Mouse (Mus musculus): ENCODE data around the gene Ccng2. TPM values are rescaled to one million over a fixed set of nuclear protein-coding genes. Genes with fewer than 3 reads are reported as not detected.

The Ccng2 gene
- polyA plus RNA-seq (2012; rRNA removed), result 6.9 and 8.2 TPM in 2 replicates
- polyA plus RNA-seq (2014; fragmentation: Nextera tagmentation; extraction: Ambion mirVana), result 14.6 and 15.8 TPM in 2 replicates

GRCm38 (mm10) chr5:93266883-93267704, at the start of gene Ccng2:
Ccng2 (plus strand) TSS chr5:93267257.
- ATAC-seq (ENCODE audit: insufficient read depth), result peak; percentile 92
- under 1% methylated on average over 54 of the region's 54 CpGs for WGBS (ENCODE audit: insufficient replicate concordance)
- H3K4me1 ChIP-seq (replicated peaks; ENCODE audit: control insufficient read depth in 2 of 2, insufficient read depth in 2 of 2, low read length in 1 of 2), result peaks cover 4 to 21% of the 10 kb centered on the region in 2 experiments; a peak in 3 of 4 replicates

GRCm38 (mm10) chr5:93218375-93218774, 48.7 kb upstream of the Ccng2 start:
- ATAC-seq (ENCODE audit: insufficient read depth) (no peak), DNase-seq (ENCODE audit: low read depth in 3 of 3, low spot score in 3 of 3) (no peak)
- WGBS (ENCODE audit: insufficient replicate concordance), result 70% methylated on average over 3 of the region's 3 CpGs
- no peak for TF ChIP-seq CTCF (IDR thresholded peaks at IDR 0.05; ENCODE audit: low read depth)
- TF ChIP-seq EP300 (IDR thresholded peaks at IDR 0.05; ENCODE audit: low read depth), result no peak
- Histone ChIP-seq H3K4me3 (ENCODE audit: insufficient read depth in 1 of 2, low read depth in 2 of 2, low read length in 2 of 2) (no peak overlapping the region), H3K27me3 (ENCODE audit: control insufficient read depth, insufficient read depth, low read length) (no peaks in the 10 kb centered on the region), H3K9ac (replicated peaks) (no peak overlapping the region), H3K36me3 (replicated peaks; ENCODE audit: control insufficient read depth, insufficient read depth, low read depth) (no peaks in the 10 kb centered on the region), H3K9me3 (ENCODE audit: control insufficient read depth, low read length) (no peaks in the 10 kb centered on the region), H3K4me2 (ENCODE audit: low read depth) (no peak overlapping the region), H3K27ac (no peak overlapping the region), H3K4me1 (replicated peaks; ENCODE audit: control insufficient read depth in 2 of 2, insufficient read depth in 2 of 2, low read length in 1 of 2) (no peaks in the 10 kb centered on the region)

More at GRCm38 (mm10) chr5:93266883-93267704, at the start of gene Ccng2:
- H3K36me3 ChIP-seq (replicated peaks; ENCODE audit: control insufficient read depth, insufficient read depth, low read depth), result peaks cover 5% of the 10 kb centered on the region
- H3K4me3 ChIP-seq (ENCODE audit: insufficient read depth in 1 of 2, low read depth in 2 of 2, low read length in 2 of 2), result peak within 1 kb of the TSS; percentile 68 to 93
- no peak for TF ChIP-seq CTCF (IDR thresholded peaks at IDR 0.05; ENCODE audit: low read depth)
- TF ChIP-seq EP300 (IDR thresholded peaks at IDR 0.05; ENCODE audit: low read depth), result no peak
- peak within 1 kb of the TSS; percentile 78 for H3K4me2 ChIP-seq (ENCODE audit: low read depth)
- H3K9ac ChIP-seq (replicated peaks), result peak within 1 kb of the TSS; percentile 66
- peak; percentile 87 to 94 (median 90) for DNase-seq (ENCODE audit: low read depth in 3 of 3, low spot score in 3 of 3)
- H3K27ac ChIP-seq, result peak within 1 kb of the TSS; percentile 47; the same call in 1 of the 2 replicates
- no peaks in the 10 kb centered on the region for H3K27me3 ChIP-seq (ENCODE audit: control insufficient read depth, insufficient read depth, low read length)
- H3K9me3 ChIP-seq (ENCODE audit: control insufficient read depth, low read length), result no peaks in the 10 kb centered on the region

- no peaks in the 10 kb centered on the region for H3K27me3 ChIP-seq (ENCODE audit: control insufficient read depth, insufficient read depth, low read length)
- peaks cover 0 to under 1% of the 10 kb centered on the region in 2 experiments; a peak in 2 of 4 replicates for H3K4me1 ChIP-seq (replicated peaks; ENCODE audit: control insufficient read depth in 2 of 2, insufficient read depth in 2 of 2, low read length in 1 of 2)
- H3K4me2 ChIP-seq (ENCODE audit: low read depth), result no peak overlapping the region
- no peak overlapping the region for H3K27ac ChIP-seq
- no peak overlapping the region for H3K9ac ChIP-seq (replicated peaks)
- DNase-seq (ENCODE audit: low read depth in 3 of 3, low spot score in 3 of 3), result no peak
- 50% methylated on average over 3 of the region's 3 CpGs for WGBS (ENCODE audit: insufficient replicate concordance)
- no peaks in the 10 kb centered on the region for H3K36me3 ChIP-seq (replicated peaks; ENCODE audit: control insufficient read depth, insufficient read depth, low read depth)
- ATAC-seq (ENCODE audit: insufficient read depth), result no peak
- TF ChIP-seq EP300 (IDR thresholded peaks at IDR 0.05; ENCODE audit: low read depth), result no peak
- TF ChIP-seq CTCF (IDR thresholded peaks at IDR 0.05; ENCODE audit: low read depth), result no peak
- H3K4me3 ChIP-seq (ENCODE audit: insufficient read depth in 1 of 2, low read depth in 2 of 2, low read length in 2 of 2), result no peak overlapping the region
- no peaks in the 10 kb centered on the region for H3K9me3 ChIP-seq (ENCODE audit: control insufficient read depth, low read length)
These were observed 45.4 kb upstream of the Ccng2 start for GRCm38 (mm10) chr5:93221661-93222060.

GRCm38 (mm10) chr5:93224549-93224948, 42.5 kb upstream of the Ccng2 start:
- WGBS (ENCODE audit: insufficient replicate concordance), result 69% methylated on average over 2 of the region's 2 CpGs
- no peak overlapping the region for H3K9ac ChIP-seq (replicated peaks)
- no peak overlapping the region for H3K4me2 ChIP-seq (ENCODE audit: low read depth)
- H3K27ac ChIP-seq, result no peak overlapping the region
- no peak for TF ChIP-seq CTCF (IDR thresholded peaks at IDR 0.05; ENCODE audit: low read depth)
- no peak for TF ChIP-seq EP300 (IDR thresholded peaks at IDR 0.05; ENCODE audit: low read depth)
- no peaks in the 10 kb centered on the region for H3K9me3 ChIP-seq (ENCODE audit: control insufficient read depth, low read length)
- no peak overlapping the region for H3K4me3 ChIP-seq (ENCODE audit: insufficient read depth in 1 of 2, low read depth in 2 of 2, low read length in 2 of 2)
- ATAC-seq (ENCODE audit: insufficient read depth), result no peak
- no peaks in the 10 kb centered on the region for H3K27me3 ChIP-seq (ENCODE audit: control insufficient read depth, insufficient read depth, low read length)
- DNase-seq (ENCODE audit: low read depth in 3 of 3, low spot score in 3 of 3), result no peak
- H3K36me3 ChIP-seq (replicated peaks; ENCODE audit: control insufficient read depth, insufficient read depth, low read depth), result no peaks in the 10 kb centered on the region
- peaks cover 11 to 13% of the 10 kb centered on the region in 2 experiments for H3K4me1 ChIP-seq (replicated peaks; ENCODE audit: control insufficient read depth in 2 of 2, insufficient read depth in 2 of 2, low read length in 1 of 2)

GRCm38 (mm10) chr5:93227157-93227556, 39.9 kb upstream of the Ccng2 start:
- no peak for TF ChIP-seq EP300 (IDR thresholded peaks at IDR 0.05; ENCODE audit: low read depth)
- no peak for TF ChIP-seq CTCF (IDR thresholded peaks at IDR 0.05; ENCODE audit: low read depth)
- Histone ChIP-seq H3K27me3 (ENCODE audit: control insufficient read depth, insufficient read depth, low read length) (no peaks in the 10 kb centered on the region), H3K27ac (no peak overlapping the region), H3K9me3 (ENCODE audit: control insufficient read depth, low read length) (no peaks in the 10 kb centered on the region), H3K4me2 (ENCODE audit: low read depth) (peak overlapping the region; percentile 44), H3K36me3 (replicated peaks; ENCODE audit: control insufficient read depth, insufficient read depth, low read depth) (no peaks in the 10 kb centered on the region), H3K9ac (replicated peaks) (no peak overlapping the region), H3K4me3 (ENCODE audit: insufficient read depth in 1 of 2, low read depth in 2 of 2, low read length in 2 of 2) (no peak overlapping the region), H3K4me1 (replicated peaks; ENCODE audit: control insufficient read depth in 2 of 2, insufficient read depth in 2 of 2, low read length in 1 of 2) (peaks cover 11 to 13% of the 10 kb centered on the region in 2 experiments)
- DNase-seq (ENCODE audit: low read depth in 3 of 3, low spot score in 3 of 3) (peak in 1 of 3 experiments; percentile 20), ATAC-seq (ENCODE audit: insufficient read depth) (peak; percentile 71)
- WGBS (ENCODE audit: insufficient replicate concordance), result 13% methylated on average over 3 of the region's 3 CpGs

Measured in liver, embryonic 14.5 days (tissue).